Mouse (Mus musculus) layer of hippocampus, adult 2 months (tissue): ENCODE results near the gene Cyb561d2. TPM values are rescaled to one million over a fixed set of nuclear protein-coding genes. Genes with fewer than 3 reads are reported as not detected.

Experiments
- DNase-seq, 2 experiments: peaks; one replicate each; pipeline ENCODE4 v3.0.0; 2022; ENCODE audit warnings: low spot score in 2 of 2
- H3K27ac ChIP-seq: fragments of 200-600 bp; 2 replicates; pipeline ENCODE4 v1.8.1; 2022
- H3K4me3 ChIP-seq: fragments of 200-600 bp; 2 replicates; pipeline ENCODE4 v1.8.1; 2022; ENCODE audit warnings: mild to moderate bottlenecking
- CTCF ChIP-seq: fragments of 200-600 bp; conservative IDR thresholded peaks from 2 replicates; pipeline ENCODE4 v1.8.1; 2022; ENCODE audit warnings: antibody characterized with exemption, mild to moderate bottlenecking, moderate library complexity
- long read RNA-seq, 2 experiments: library from polyadenylated mRNA; stranded (forward); transcript quantifications; one replicate each; pipeline ENCODE4 v2.0.0; 2021; ENCODE audit warnings: borderline mapping rate in 2 of 2
- total RNA-seq, 2 experiments: library from RNA; stranded (reverse); gene quantifications; 2 replicates each; pipeline ENCODE4 v1.2.3; 2021

The Cyb561d2 gene
- total RNA-seq: 10 to 100 TPM; 13.8 to 15.3 TPM
- long read RNA-seq, experiment 1, transcript Cyb561d2-205 (4 exons, 1,162 nt): minor isoform, 6 of 20 reads
- long read RNA-seq, experiment 1, transcript Cyb561d2-201 (3 exons, 1,786 nt): major isoform, 7 of 20 reads
- long read RNA-seq, experiment 1, partial matches to known transcripts: 1 of 20 reads
- long read RNA-seq, experiment 1, other reads (novel, unspliced or antisense): 4 of 20 reads
- long read RNA-seq, experiment 2, transcript Cyb561d2-201 (3 exons, 1,786 nt): minor isoform, 6 of 19 reads
- long read RNA-seq, experiment 2, transcript Cyb561d2-205 (4 exons, 1,162 nt): major isoform, 10 of 19 reads
- long read RNA-seq, experiment 2, partial matches to known transcripts: 3 of 19 reads
- long read RNA-seq, experiment 2, other reads (novel, unspliced or antisense): 0 of 19 reads

DNA sequence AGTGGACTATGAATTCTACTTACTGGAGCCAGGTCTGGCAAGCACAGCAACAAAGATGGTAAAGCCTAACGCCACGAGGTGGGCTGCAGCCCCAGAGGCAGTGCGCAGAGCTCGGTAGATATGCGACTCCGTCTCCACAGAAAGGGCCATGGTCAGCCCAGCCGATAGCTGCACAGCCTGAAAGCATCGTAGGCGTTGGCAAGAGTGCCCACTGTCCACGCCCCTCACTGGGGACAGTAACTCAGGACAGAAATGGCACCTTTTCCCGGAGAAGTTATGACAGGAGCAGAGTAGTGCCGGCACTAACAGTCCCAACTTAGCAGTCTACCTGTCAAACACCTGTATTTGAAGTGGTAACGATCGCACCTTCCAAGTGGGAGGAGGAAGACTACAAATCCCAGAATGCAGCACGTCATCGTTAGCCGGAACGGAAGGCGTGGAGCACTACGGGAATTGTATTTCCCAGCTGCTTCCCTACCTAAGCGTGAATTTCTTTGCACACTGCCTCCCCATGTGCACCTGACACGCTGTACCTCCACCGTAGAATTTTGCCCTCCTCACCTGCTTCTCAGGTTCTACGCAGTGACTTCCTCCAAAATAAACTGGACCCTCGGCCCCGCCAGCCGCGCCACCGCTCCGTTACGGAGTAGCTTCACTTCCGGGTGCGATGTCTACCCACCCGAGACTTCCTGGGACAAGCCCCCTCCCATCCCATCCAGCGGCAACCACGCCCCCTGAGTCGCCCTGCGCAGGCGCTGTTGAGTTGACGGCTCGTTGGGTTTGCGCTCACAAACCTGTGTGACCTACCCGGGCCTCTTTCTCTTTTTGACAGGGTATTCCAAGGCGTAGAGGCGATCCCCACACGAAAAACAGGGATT lies at the start of gene Cyb561d2, which contains the start of gene Nprl2:
TSS of gene Cyb561d2 (minus strand) at position 720 of the 878 bp plus-strand sequence.
TSS of gene Nprl2 (plus strand) at position 753 of the 878 bp plus-strand sequence.
- no peak for TF ChIP-seq CTCF
- Histone ChIP-seq H3K27ac (peak within 1 kb of the TSS; percentile 88), H3K4me3 (peak within 1 kb of the TSS; percentile 70)
- peak; percentile 92 to 96 for DNase-seq

DNA sequence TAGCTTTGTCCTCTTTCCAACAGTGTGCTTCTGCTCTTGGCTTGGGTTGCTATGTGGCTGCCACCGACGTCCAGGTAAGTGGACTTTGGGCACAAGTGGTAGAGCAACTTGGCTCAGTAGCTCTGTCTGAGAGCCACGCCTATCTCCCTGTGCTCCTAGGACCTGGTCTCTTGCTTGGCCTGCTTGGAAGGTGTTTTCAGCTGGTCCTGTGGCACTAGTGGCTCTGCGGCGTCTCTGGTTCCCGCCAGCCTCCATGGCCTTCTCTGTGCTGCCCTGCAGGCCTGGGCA lies 48.7 kb upstream of the Cyb561d2 start:
- Histone ChIP-seq H3K27ac (no peak overlapping the region), H3K4me3 (no peak overlapping the region)
- DNase-seq: no peak
- no peak for TF ChIP-seq CTCF

DNA sequence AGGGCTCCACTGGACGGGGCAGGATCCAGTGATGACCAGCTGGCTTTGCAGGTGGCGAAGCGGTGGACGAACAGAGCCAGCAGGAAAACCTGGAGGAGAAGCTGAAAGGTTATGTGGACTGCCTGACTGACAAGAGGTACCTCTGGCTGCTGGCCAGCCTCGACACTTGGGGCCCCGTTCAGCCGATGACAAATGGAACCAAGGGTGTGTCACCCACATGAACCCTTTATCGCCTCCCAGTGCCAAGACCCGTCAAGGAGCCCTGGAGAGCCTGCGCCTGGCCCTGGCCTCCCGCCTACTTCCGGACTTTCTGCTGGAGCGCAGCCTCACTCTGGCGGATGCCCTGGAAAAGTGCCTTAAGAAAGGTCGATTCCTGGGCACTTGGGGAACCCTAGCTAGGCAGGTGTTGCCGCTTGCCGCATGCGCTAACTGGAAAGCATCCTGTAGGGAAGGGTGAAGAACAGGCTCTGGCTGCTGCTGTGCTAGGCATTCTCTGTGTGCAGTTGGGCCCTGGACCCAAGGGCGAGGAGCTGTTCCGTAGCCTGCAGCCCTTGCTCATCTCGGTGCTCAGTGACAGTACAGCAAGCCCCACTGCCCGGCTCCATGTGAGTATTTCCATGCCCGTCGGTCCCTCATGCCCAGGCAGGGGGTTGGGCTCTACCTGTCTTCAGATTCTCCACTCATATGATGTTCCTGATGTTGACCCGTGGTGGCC lies 48.2 kb upstream of the Cyb561d2 start:
- Histone ChIP-seq H3K4me3 (no peak overlapping the region), H3K27ac (no peak overlapping the region)
- DNase-seq: no peak
- no peak for TF ChIP-seq CTCF

DNA sequence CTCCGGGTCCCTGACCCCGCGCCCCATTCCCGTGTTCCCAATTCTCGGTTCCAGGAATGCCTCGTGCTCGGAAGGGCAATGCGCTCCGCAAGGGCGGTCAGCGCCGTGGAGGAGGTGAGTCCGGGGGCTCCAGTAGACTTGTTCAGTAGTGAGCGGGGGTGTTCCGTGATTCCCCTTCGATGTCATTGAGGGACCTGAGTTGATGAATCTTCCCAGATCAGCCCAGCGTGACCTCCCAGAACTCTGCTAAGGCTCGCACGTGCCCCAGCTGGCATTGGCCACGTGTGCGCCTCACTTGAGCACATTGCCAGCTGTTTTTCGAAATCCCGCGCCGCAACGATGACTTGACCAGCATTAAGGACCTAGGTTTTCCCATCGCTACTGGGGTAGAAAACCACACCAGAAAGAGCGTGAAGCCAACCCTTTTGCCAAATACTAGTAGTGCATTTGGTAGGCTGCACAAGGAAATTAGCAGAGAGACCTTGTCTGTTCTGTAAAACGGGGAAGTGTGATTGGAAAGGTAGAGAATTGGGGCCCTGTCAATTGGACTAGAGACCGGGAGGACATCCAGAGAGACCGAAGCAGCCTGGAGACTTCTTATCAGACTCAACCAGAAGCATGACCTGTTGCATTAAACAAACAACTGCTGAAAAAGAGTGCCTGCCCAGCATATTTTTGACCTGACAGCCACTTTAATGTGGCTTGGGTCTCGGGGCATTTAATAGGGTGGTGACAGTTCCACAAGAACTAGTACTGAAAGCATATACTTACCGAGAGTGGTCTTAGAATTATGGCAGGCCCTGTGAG lies 46.0 kb upstream of the Cyb561d2 start:
- Histone ChIP-seq H3K27ac (peak overlapping the region; percentile 76), H3K4me3 (peak overlapping the region; percentile 74)
- no peak for TF ChIP-seq CTCF
- peak in 1 of 2 experiments; percentile 31 for DNase-seq

DNA sequence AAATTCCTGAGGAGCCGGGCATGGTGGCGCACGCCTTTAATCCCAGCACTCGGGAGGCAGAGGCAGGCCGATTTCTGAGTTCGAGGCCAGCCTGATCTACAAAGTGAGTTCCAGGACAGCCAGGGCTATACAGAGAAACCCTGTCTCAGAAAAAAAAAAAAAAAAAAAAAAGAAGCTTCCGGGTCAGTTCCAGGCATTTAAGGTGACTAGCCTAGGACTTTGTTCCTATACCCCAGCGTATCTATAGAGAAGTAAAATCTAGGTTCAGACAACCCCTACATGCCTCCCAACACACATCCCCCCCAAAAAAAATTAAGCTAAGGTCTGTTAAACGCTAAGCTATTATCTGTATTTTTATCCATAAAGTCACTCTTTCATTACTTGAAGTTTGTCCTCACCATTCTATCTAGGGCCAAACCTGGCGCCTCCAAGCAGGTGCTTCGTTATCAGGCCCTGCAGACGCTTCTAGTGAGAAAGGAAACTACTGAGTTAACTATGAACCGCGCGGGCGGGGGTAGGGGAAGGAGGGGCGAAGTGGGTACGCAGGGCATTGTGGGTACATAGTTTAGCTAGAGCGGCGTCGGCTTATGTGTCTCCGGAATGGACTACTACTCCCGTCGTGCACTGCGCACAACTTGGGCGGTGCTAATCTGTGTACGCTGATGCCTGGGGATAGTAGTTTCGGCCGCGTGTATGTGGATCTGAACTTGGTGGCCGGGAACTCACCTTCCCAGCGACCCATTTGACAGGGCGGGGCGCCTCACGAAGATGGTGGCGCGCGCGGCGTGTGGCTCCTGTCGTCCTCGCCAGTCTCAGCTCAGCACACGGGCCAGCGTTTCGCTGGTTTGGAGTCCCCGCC lies 45.2 kb upstream of the Cyb561d2 start, which contains the start of gene Ifrd2:
TSS of gene Ifrd2 (plus strand) at position 669 of the 859 bp plus-strand sequence.
- DNase-seq: peak; percentile 95 to 99
- TF ChIP-seq CTCF: no peak
- Histone ChIP-seq H3K27ac (peak within 1 kb of the TSS; percentile 76), H3K4me3 (peak within 1 kb of the TSS; percentile 74)

DNA sequence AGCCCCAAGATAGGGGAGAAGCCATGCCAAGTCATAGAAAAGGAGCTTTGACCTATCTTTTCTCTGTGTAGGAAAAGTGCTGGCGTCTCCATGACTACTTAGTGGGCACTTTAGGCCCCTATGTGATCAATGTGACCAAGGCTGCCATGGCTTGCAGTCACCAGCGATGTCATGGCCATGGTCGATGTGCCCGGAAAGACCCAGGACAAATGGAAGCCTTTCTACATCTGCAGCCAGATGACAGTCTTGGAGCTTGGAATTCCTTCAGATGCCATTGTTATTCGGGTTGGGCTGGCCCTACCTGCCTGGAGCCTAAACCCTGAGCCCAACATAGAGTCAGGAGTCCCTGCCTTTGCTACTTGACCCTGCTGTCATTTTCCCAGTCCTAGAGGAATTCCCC lies 44.5 kb upstream of the Cyb561d2 start:
- Histone ChIP-seq H3K27ac (no peak overlapping the region), H3K4me3 (no peak overlapping the region)
- DNase-seq: no peak
- TF ChIP-seq CTCF: no peak

DNA sequence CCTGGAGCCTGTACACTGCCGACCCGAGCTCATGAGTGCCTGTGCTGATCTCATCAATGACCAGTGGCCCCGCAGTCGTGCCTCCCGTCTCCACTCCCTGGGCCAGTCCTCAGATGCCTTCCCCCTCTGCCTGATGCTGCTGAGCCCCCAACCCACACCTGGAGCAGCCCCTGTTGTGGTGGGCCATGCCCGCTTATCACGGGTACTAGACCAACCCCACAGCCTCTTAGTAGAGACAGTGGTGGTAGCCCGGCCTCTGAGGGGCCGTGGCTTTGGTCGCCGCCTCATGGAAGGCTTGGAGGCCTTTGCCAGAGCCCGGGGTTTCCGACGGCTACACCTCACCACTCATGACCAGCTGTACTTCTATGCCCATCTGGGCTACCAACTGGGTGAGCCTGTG lies 41.2 kb upstream of the Cyb561d2 start:
- no peak for DNase-seq
- Histone ChIP-seq H3K4me3 (no peak overlapping the region), H3K27ac (no peak overlapping the region)
- no peak for TF ChIP-seq CTCF

DNA sequence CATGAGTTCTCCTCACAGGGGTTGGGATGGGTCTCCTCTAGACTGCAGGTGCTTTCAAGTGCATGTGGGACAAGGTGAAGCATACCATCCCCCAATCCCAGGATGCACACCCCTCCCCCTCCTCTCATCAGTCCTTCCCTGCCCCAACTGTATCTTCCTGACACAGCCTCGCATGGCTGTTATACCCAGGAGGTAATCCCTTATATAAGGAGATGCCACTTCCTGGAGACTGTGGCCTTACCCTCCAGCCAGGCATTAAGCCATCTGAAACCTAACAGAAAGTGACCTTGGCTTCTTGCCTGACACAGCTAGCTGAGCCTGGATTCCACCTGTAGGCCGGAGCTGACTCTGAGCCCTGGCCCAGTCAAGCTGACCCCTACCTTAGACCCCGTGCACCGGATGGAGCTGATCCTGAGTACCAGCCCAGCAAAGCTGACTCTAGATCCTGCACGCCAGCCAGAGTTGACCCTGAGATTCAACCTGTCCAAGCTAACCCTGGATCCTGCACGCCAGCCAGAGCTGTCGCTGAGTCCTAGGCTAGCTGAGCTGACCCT lies 40.6 kb upstream of the Cyb561d2 start:
- Histone ChIP-seq H3K4me3 (no peak overlapping the region), H3K27ac (no peak overlapping the region)
- no peak for TF ChIP-seq CTCF
- no peak for DNase-seq

DNA sequence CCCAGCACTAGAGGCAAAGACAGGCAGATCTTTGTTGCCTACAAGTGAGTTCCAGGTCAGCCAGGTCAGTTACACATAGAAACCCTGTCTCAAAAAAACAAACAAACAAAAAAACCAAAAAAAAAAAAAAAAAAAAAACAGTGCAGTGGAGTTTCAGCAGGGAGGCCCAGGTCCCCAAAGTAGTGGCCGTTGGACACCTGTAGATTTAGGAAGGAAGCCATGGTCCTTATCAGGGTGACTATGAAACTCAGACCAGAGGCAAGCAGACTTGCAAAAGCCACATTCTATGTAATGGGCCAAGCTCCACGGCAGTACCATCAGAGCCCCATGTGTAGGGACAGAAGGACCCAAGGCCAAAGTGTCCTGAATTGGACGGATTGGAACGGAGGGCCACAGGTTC lies 39.6 kb upstream of the Cyb561d2 start:
- no peak for TF ChIP-seq CTCF
- H3K27ac ChIP-seq: no peak overlapping the region
- peak overlapping the region; percentile 72; the same call in 1 of the 2 replicates for H3K4me3 ChIP-seq
- DNase-seq: no peak

DNA sequence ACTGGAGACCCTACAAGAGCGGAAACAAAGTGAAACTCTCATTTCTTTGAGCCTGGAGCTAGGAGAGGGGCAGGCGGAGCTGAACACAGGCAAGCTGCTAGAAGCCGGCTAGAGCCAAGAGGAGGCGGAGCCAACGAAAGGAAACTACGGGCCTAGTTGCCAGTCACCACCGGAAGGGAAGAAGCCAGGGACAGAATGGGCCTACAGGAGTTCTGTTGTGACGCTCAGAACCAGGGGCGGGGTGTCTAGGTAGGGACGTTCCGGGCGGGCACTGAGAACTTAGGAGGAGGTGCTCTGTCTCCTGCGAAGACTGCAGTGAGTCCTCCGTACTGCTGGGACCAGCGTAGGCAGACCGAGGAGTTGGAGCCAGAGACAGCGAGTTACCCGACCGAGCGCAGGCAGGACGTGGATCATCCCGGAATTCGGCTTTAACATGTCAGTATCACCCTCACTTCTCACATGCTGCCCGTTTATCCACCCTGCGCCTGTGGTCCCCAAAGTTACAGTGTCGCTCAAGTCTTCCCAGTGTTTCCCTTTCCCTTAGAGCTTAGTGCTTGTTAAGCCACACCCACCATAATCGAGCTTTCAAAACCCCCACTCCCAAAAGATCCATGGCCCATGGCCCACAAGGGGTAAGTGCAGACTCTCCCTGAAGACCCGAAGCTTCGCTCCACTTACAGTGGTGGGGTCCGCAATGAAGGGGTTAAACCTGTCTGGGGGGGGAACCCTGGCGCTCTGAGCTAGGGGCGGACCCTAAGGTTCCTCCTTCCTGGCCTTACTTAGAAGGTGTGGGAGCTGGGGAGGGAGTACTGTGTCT lies 38.7 kb upstream of the Cyb561d2 start, which contains the start of gene Hyal3:
TSS of gene Hyal3 (plus strand) at position 318 of the 817 bp plus-strand sequence.
- Histone ChIP-seq H3K4me3 (peak within 1 kb of the TSS; percentile 72), H3K27ac (peak within 1 kb of the TSS; percentile 92)
- no peak for TF ChIP-seq CTCF
- peak; percentile 85 to 93 for DNase-seq
